Mouse (Mus musculus): Measurements from ENCODE around the gene Gm5678. TPM values are rescaled to one million over a fixed set of nuclear protein-coding genes. Genes with fewer than 3 reads are reported as not detected.

Gene Gm5678
- not detected in 2 replicates for polyA plus RNA-seq (2014; fragmentation: Nextera tagmentation; extraction: Ambion mirVana)

DNA sequence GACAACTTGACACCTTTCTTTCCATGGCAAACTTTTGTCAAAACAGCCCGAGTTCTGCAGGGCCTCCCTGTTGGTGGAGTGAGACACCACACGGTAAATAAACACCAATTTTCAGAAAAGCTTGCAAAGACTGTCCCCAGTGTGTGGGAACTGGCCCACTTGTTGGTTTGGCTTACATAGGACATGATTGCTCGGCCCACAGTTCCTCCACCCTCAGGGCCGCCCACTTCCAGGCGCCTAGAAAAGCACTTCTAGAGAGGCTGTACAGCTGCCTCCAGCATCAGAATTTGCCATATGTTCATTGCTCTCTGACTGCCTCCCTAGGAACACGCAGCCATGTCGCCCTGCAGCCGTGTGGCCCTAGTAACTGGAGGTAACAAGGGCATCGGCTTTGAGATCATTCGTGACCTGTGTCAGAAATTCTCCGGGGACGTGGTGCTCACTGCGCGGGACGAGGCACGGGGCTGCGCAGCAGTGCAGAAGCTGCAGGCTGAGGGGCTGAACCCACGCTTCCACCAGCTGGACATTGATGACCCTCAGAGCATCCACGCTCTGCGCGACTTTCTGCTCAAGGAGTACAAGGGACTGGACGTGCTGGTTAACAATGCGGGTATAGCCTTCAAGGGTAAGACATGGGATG lies at the start of gene Gm5678:
Gm5678 (plus strand) TSS at position 337 of the 640 bp plus-strand sequence.
- no peak within 1 kb of the TSS for H3K4me2 ChIP-seq (ENCODE audit: low read length)
- no peaks in the 10 kb centered on the region for H3K36me3 ChIP-seq (ENCODE audit: control insufficient read depth, insufficient read depth, low read length)
- H3K4me3 ChIP-seq (replicated peaks; ENCODE audit: low read depth, low read length) = no peak within 1 kb of the TSS
- H3K9me3 ChIP-seq (ENCODE audit: control insufficient read depth, low read length) = no peaks in the 10 kb centered on the region
- WGBS = 82% methylated on average over 23 of the region's 23 CpGs
- H3K4me1 ChIP-seq (ENCODE audit: control insufficient read depth, insufficient read depth, low read length) = no peaks in the 10 kb centered on the region
- H3K27me3 ChIP-seq (ENCODE audit: control insufficient read depth, insufficient read depth, low read length) = no peaks in the 10 kb centered on the region
- H3K27ac ChIP-seq (replicated peaks; ENCODE audit: low read depth, low read length) = no peak within 1 kb of the TSS
- DNase-seq (no peak), ATAC-seq (ENCODE audit: low FRiP score, low TSS enrichment) (no peak)
- no peak within 1 kb of the TSS for H3K9ac ChIP-seq (replicated peaks; ENCODE audit: low read length)

GRCm38 (mm10) chr16:93578346-93579005 lies 49.4 kb upstream of the Gm5678 start:
- no peak overlapping the region for H3K4me3 ChIP-seq (replicated peaks; ENCODE audit: low read depth, low read length)
- no peaks in the 10 kb centered on the region for H3K4me1 ChIP-seq (ENCODE audit: control insufficient read depth, insufficient read depth, low read length)
- DNase-seq (no peak), ATAC-seq (ENCODE audit: low FRiP score, low TSS enrichment) (no peak)
- H3K4me2 ChIP-seq (ENCODE audit: low read length) = no peak overlapping the region
- no peaks in the 10 kb centered on the region for H3K9me3 ChIP-seq (ENCODE audit: control insufficient read depth, low read length)
- H3K27me3 ChIP-seq (ENCODE audit: control insufficient read depth, insufficient read depth, low read length) = no peaks in the 10 kb centered on the region
- no peak overlapping the region for H3K27ac ChIP-seq (replicated peaks; ENCODE audit: low read depth, low read length)
- H3K9ac ChIP-seq (replicated peaks; ENCODE audit: low read length) = no peak overlapping the region
- peaks cover 2% of the 10 kb centered on the region; the same call in 1 of the 2 replicates for H3K36me3 ChIP-seq (ENCODE audit: control insufficient read depth, insufficient read depth, low read length)
- WGBS = 88% methylated on average over 8 of the region's 8 CpGs

GRCm38 (mm10) chr16:93581125-93581524 lies 46.8 kb upstream of the Gm5678 start:
- H3K4me1 ChIP-seq (ENCODE audit: control insufficient read depth, insufficient read depth, low read length) = no peaks in the 10 kb centered on the region
- DNase-seq = no peak
- H3K4me2 ChIP-seq (ENCODE audit: low read length) = no peak overlapping the region
- 70% methylated on average over 6 of the region's 6 CpGs for WGBS
- no peak overlapping the region for H3K27ac ChIP-seq (replicated peaks; ENCODE audit: low read depth, low read length)
- H3K36me3 ChIP-seq (ENCODE audit: control insufficient read depth, insufficient read depth, low read length) = peaks cover 24% of the 10 kb centered on the region; the same call in 1 of the 2 replicates
- H3K27me3 ChIP-seq (ENCODE audit: control insufficient read depth, insufficient read depth, low read length) = no peaks in the 10 kb centered on the region
- H3K4me3 ChIP-seq (replicated peaks; ENCODE audit: low read depth, low read length) = no peak overlapping the region
- no peak overlapping the region for H3K9ac ChIP-seq (replicated peaks; ENCODE audit: low read length)
- ATAC-seq (ENCODE audit: low FRiP score, low TSS enrichment) = no peak
- no peaks in the 10 kb centered on the region for H3K9me3 ChIP-seq (ENCODE audit: control insufficient read depth, low read length)

GRCm38 (mm10) chr16:93584976-93585702 lies 42.8 kb upstream of the Gm5678 start:
- Histone ChIP-seq H3K4me1 (ENCODE audit: control insufficient read depth, insufficient read depth, low read length) (no peaks in the 10 kb centered on the region), H3K4me2 (ENCODE audit: low read length) (no peak overlapping the region), H3K36me3 (ENCODE audit: control insufficient read depth, insufficient read depth, low read length) (peaks cover 43% of the 10 kb centered on the region), H3K4me3 (replicated peaks; ENCODE audit: low read depth, low read length) (no peak overlapping the region), H3K27ac (replicated peaks; ENCODE audit: low read depth, low read length) (no peak overlapping the region), H3K27me3 (ENCODE audit: control insufficient read depth, insufficient read depth, low read length) (no peaks in the 10 kb centered on the region), H3K9me3 (ENCODE audit: control insufficient read depth, low read length) (no peaks in the 10 kb centered on the region), H3K9ac (replicated peaks; ENCODE audit: low read length) (no peak overlapping the region)
- ATAC-seq (ENCODE audit: low FRiP score, low TSS enrichment) (no peak), DNase-seq (no peak)
- WGBS = 94% methylated on average over 24 of the region's 24 CpGs

- no peak for ATAC-seq (ENCODE audit: low FRiP score, low TSS enrichment)
- 89% methylated on average over 9 of the region's 9 CpGs for WGBS
- no peak overlapping the region for H3K4me3 ChIP-seq (replicated peaks; ENCODE audit: low read depth, low read length)
These were observed 42.1 kb upstream of the Gm5678 start for GRCm38 (mm10) chr16:93585703-93586205.

DNA sequence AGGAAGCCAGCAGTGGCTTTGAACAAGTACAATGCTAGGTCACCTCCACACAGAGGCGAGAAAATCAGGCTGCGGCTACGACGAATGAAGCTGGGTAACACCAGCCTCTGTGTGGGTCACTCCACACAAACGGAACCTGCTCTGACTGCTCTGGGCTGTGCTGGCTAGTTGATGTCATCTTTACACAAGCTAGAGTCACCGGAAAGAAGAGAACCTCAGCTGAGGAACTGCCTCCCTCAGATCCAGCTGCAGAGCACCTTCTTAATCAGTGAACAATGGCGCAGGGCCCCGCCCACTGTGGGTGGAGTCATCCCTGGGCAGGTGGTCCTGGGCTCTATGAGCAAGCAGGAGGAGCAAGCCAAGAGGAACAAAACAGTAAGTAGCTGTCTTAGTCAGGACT lies 41.5 kb upstream of the Gm5678 start:
- Histone ChIP-seq H3K9me3 (ENCODE audit: control insufficient read depth, low read length) (no peaks in the 10 kb centered on the region), H3K27ac (replicated peaks; ENCODE audit: low read depth, low read length) (no peak overlapping the region), H3K4me3 (replicated peaks; ENCODE audit: low read depth, low read length) (no peak overlapping the region), H3K9ac (replicated peaks; ENCODE audit: low read length) (no peak overlapping the region), H3K4me1 (ENCODE audit: control insufficient read depth, insufficient read depth, low read length) (no peaks in the 10 kb centered on the region), H3K36me3 (ENCODE audit: control insufficient read depth, insufficient read depth, low read length) (peaks cover 55% of the 10 kb centered on the region), H3K4me2 (ENCODE audit: low read length) (no peak overlapping the region), H3K27me3 (ENCODE audit: control insufficient read depth, insufficient read depth, low read length) (no peaks in the 10 kb centered on the region)
- 67% methylated on average over 8 of the region's 8 CpGs for WGBS
- ATAC-seq (ENCODE audit: low FRiP score, low TSS enrichment) (no peak), DNase-seq (no peak)

More at GRCm38 (mm10) chr16:93585703-93586205, 42.1 kb upstream of the Gm5678 start:
- H3K27ac ChIP-seq (replicated peaks; ENCODE audit: low read depth, low read length) = no peak overlapping the region
- H3K36me3 ChIP-seq (ENCODE audit: control insufficient read depth, insufficient read depth, low read length) = peaks cover 49% of the 10 kb centered on the region
- no peak overlapping the region for H3K9ac ChIP-seq (replicated peaks; ENCODE audit: low read length)
- no peak for DNase-seq
- no peaks in the 10 kb centered on the region for H3K4me1 ChIP-seq (ENCODE audit: control insufficient read depth, insufficient read depth, low read length)
- no peak overlapping the region for H3K4me2 ChIP-seq (ENCODE audit: low read length)
- H3K9me3 ChIP-seq (ENCODE audit: control insufficient read depth, low read length) = no peaks in the 10 kb centered on the region
- no peaks in the 10 kb centered on the region for H3K27me3 ChIP-seq (ENCODE audit: control insufficient read depth, insufficient read depth, low read length)

DNA sequence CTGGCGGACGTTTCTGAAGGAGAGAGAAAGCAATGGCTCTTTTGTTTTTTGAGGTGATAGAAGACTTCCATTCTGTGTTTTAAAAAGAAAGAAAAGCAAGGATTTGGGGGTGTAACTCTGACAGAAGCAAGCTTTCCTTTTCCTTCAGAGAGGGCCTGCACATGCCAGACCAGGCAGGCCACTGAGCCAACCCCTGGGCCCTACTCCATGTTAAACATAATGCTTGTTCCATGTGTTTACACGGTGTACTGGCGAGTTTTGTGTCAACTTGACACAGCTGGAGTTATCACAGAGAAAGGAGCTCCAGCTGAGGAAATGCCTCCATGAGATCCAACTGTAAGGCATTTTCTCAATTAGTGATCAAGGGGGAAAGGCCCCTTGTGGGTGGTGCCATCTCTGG lies 39.6 kb upstream of the Gm5678 start:
- Histone ChIP-seq H3K4me3 (replicated peaks; ENCODE audit: low read depth, low read length) (no peak overlapping the region), H3K9me3 (ENCODE audit: control insufficient read depth, low read length) (no peaks in the 10 kb centered on the region), H3K27me3 (ENCODE audit: control insufficient read depth, insufficient read depth, low read length) (no peaks in the 10 kb centered on the region), H3K4me1 (ENCODE audit: control insufficient read depth, insufficient read depth, low read length) (no peaks in the 10 kb centered on the region), H3K9ac (replicated peaks; ENCODE audit: low read length) (no peak overlapping the region), H3K4me2 (ENCODE audit: low read length) (no peak overlapping the region), H3K36me3 (ENCODE audit: control insufficient read depth, insufficient read depth, low read length) (peaks cover 61% of the 10 kb centered on the region), H3K27ac (replicated peaks; ENCODE audit: low read depth, low read length) (no peak overlapping the region)
- 71% methylated on average over 4 of the region's 4 CpGs for WGBS
- no peak for ATAC-seq (ENCODE audit: low FRiP score, low TSS enrichment)
- DNase-seq = no peak

- no peak overlapping the region for H3K9ac ChIP-seq (replicated peaks; ENCODE audit: low read length)
- H3K4me1 ChIP-seq (ENCODE audit: control insufficient read depth, insufficient read depth, low read length) = no peaks in the 10 kb centered on the region
- H3K27me3 ChIP-seq (ENCODE audit: control insufficient read depth, insufficient read depth, low read length) = no peaks in the 10 kb centered on the region
- DNase-seq = no peak
- no peaks in the 10 kb centered on the region for H3K9me3 ChIP-seq (ENCODE audit: control insufficient read depth, low read length)
- H3K27ac ChIP-seq (replicated peaks; ENCODE audit: low read depth, low read length) = no peak overlapping the region
- no peak overlapping the region for H3K4me2 ChIP-seq (ENCODE audit: low read length)
- ATAC-seq (ENCODE audit: low FRiP score, low TSS enrichment) = no peak
- peaks cover 54% of the 10 kb centered on the region for H3K36me3 ChIP-seq (ENCODE audit: control insufficient read depth, insufficient read depth, low read length)
- 97% methylated on average over 15 of the region's 15 CpGs for WGBS
- no peak overlapping the region for H3K4me3 ChIP-seq (replicated peaks; ENCODE audit: low read depth, low read length)
These were observed 37.0 kb upstream of the Gm5678 start for GRCm38 (mm10) chr16:93590915-93591314.
